8 mouse cellular contexts compared by ENCODE assay signal in the genomic region with DNA sequence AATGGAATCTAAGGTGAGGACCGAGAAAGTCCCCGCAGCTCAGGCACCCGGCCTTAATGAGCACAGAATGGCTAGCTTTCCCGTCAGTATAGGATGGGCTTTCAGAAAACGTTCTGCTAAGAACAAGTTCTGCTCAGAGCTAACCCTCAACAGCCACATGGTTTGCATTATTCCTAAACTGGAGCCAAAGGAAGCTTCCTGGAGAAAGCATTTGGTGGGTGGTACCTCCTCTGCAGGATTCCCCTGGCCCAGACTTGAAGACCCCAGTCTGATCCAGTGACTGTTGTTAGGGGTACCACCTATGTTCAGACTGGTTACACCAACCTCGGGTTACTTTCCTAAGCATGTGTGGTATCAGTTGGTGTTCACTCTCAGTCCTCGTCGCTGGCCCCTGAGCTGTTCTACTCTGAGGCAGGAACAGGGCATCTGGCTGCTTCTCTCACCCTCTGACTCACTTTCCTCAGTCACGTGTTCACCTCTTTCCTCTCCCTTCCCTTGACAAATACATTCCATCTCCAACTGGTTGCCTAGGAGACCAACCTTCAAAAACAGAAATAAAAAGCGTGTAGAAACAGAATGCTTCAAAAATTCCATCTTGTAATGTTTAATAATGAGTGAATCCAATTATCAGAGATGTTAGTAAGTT. TPM values are rescaled to one million over a fixed set of nuclear protein-coding genes. Genes with fewer than 3 reads are reported as not detected.
DNase-seq lines count a peak whose midpoint lies in the region; ATAC-seq lines count a peak whose summit lies in the region.

No protein-coding gene starts in this region.

- intact Hi-C loops in gastrocnemius, postnatal 14 days (cut with DNase I; ENCODE audit: low total_unique reads) = no loop called here

- no peak; the same call in 1 of the 2 replicates for ATAC-seq in heart, embryonic 11.5 days (replicated peaks; ENCODE audit: insufficient number of reproducible peaks, low FRiP score, low TSS enrichment)
- 0 out of 2 replicates have a peak, but pooled peaks have one; percentile 30 for ATAC-seq in midbrain, embryonic 13.5 days

- no peak overlapping the region for H3K4me2 ChIP-seq in heart, embryonic 11.5 days
- no peak overlapping the region for H3K4me2 ChIP-seq in midbrain, embryonic 13.5 days (replicated peaks)

- 62% methylated on average over 10 of the region's 10 CpGs for WGBS in heart, embryonic 11.5 days (ENCODE audit: insufficient replicate concordance)
- 60% methylated on average over 10 of the region's 10 CpGs for WGBS in midbrain, embryonic 13.5 days

- no peak overlapping the region for H3K4me3 ChIP-seq in heart, embryonic 11.5 days (ENCODE audit: low read depth, low read length)
- no peak overlapping the region for H3K4me3 ChIP-seq in midbrain, embryonic 13.5 days (replicated peaks)

- peaks cover 9% of the 10 kb centered on the region for H3K4me1 ChIP-seq in heart, embryonic 11.5 days (ENCODE audit: control insufficient read depth, insufficient read depth, low read length)
- peaks cover 9% of the 10 kb centered on the region for H3K4me1 ChIP-seq in midbrain, embryonic 13.5 days (replicated peaks)

- no peak overlapping the region for H3K27ac ChIP-seq in heart, embryonic 11.5 days (ENCODE audit: low read depth, low read length)
- H3K27ac ChIP-seq in midbrain, embryonic 13.5 days = no peak overlapping the region

- peak; percentile 68 to 83 for DNase-seq in heart, adult 18-20 months
- DNase-seq in Muller cell, postnatal 12 days (ENCODE audit: inconsistent ontology term) = peak; percentile 74
- peak; percentile 34 for DNase-seq in gastrocnemius, postnatal 14 days
- peak; percentile 58 to 64 for DNase-seq in layer of hippocampus, postnatal 36 days
- DNase-seq in spleen, adult 12 weeks (ENCODE audit: low spot score) = no peak
- no peak for DNase-seq in spleen, postnatal 4 days (ENCODE audit: low spot score in 2 of 2)

- no peak overlapping the region for H3K9ac ChIP-seq in heart, embryonic 11.5 days (ENCODE audit: low read depth, low read length)
- H3K9ac ChIP-seq in midbrain, embryonic 13.5 days (replicated peaks) = no peak overlapping the region

- no peaks in the 10 kb centered on the region for H3K36me3 ChIP-seq in heart, embryonic 11.5 days (ENCODE audit: control insufficient read depth, insufficient read depth, low read length)
- no peaks in the 10 kb centered on the region for H3K36me3 ChIP-seq in midbrain, embryonic 13.5 days

- H3K9me3 ChIP-seq in heart, embryonic 11.5 days (replicated peaks; ENCODE audit: control insufficient read depth, low read length) = 0 out of 2 replicates have a peak, but pooled peaks cover 5% of the 10 kb centered on the region
- H3K9me3 ChIP-seq in midbrain, embryonic 13.5 days = peaks cover 6% of the 10 kb centered on the region; the same call in 1 of the 2 replicates

- no peaks in the 10 kb centered on the region for H3K27me3 ChIP-seq in heart, embryonic 11.5 days (ENCODE audit: control insufficient read depth, insufficient read depth, low read length)
- H3K27me3 ChIP-seq in midbrain, embryonic 13.5 days = no peaks in the 10 kb centered on the region

RNA-seq across cellular contexts. Expression of gene Aknad1, which starts 41.9 kb away (rescaled TPM):
- total RNA-seq in heart, adult 18-20 months (2021) = not detected
- polyA plus RNA-seq in heart, embryonic 11.5 days (2014; fragmentation: Nextera tagmentation; extraction: Ambion mirVana) = not detected in 2 replicates
- total RNA-seq in gastrocnemius, postnatal 14 days (2021) = under 1 TPM in 1 of 2 experiments, not detected in 1; 0.12 TPM
- under 1 TPM; 0.10 to 0.13 TPM for total RNA-seq in layer of hippocampus, postnatal 36 days (2021)
- polyA plus RNA-seq in midbrain, embryonic 13.5 days (2015; fragmentation: Nextera tagmentation; extraction: Ambion mirVana) = not detected in 2 replicates

RNA-seq across cellular contexts. Expression of gene Stxbp3, which starts 59.0 kb away (rescaled TPM):
- 10 to 100 TPM; 24.6 to 32.5 TPM for total RNA-seq in heart, adult 18-20 months (2021)
- polyA plus RNA-seq in heart, embryonic 11.5 days (2014; fragmentation: Nextera tagmentation; extraction: Ambion mirVana) = 27.8 and 29.2 TPM in 2 replicates
- 10 to 100 TPM; 25.9 to 29.9 TPM for total RNA-seq in gastrocnemius, postnatal 14 days (2021)
- total RNA-seq in layer of hippocampus, postnatal 36 days (2021) = 10 to 100 TPM; 22.9 to 25.9 TPM
- polyA plus RNA-seq in midbrain, embryonic 13.5 days (2015; fragmentation: Nextera tagmentation; extraction: Ambion mirVana) = 16.0 and 16.1 TPM in 2 replicates

RNA-seq across cellular contexts. Expression of gene Gpsm2, which starts 59.3 kb away (rescaled TPM):
- total RNA-seq in heart, adult 18-20 months (2021) = under 1 TPM; 0.62 to 0.80 TPM
- 27.2 and 31.3 TPM in 2 replicates for polyA plus RNA-seq in heart, embryonic 11.5 days (2014; fragmentation: Nextera tagmentation; extraction: Ambion mirVana)
- total RNA-seq in gastrocnemius, postnatal 14 days (2021) = 1 to 10 TPM; 5.6 to 7.9 TPM
- 10 to 100 TPM; 15.9 to 19.6 TPM for total RNA-seq in layer of hippocampus, postnatal 36 days (2021)
- polyA plus RNA-seq in midbrain, embryonic 13.5 days (2015; fragmentation: Nextera tagmentation; extraction: Ambion mirVana) = 40.1 and 40.7 TPM in 2 replicates

Comparison
In these comparisons a context has a peak if more than half of its experiments do, and no peak if none do; other contexts are left out.
1. DNase-seq: peak in heart, adult 18-20 months (2 of 2), Muller cell, postnatal 12 days (single experiment), gastrocnemius, postnatal 14 days (single experiment) and layer of hippocampus, postnatal 36 days (2 of 2); none in spleen, adult 12 weeks (single experiment) and spleen, postnatal 4 days (0 of 2).